Mouse (Mus musculus): Measurements from ENCODE around the gene Itga5.

DNA sequence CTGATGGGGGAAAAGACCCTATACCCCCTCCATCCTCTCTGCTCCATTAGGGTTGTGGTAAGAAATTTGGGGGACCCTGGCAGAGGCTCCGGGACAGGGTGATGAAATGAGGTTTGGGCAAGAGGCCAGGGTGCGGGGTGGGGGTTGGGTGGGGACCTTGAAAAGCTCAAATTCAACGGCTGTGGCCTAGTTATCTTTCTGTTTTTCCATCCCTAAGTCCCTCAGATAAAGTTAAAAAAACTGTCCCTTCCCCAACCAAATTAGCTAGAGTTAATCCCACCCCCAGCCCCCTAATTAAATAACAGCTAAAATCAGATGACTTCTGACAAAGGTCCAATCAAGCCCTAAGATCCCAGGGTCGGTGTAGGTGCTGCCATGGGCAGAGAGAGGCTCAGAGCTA, 1.8 kb downstream of the Itga5 start:
- TF ChIP-seq CTCF (IDR thresholded peaks at IDR 0.05; ENCODE audit: control insufficient read depth, insufficient read depth, insufficient read length), result no peak
- no peak for TF ChIP-seq USF1 (IDR thresholded peaks at IDR 0.05; ENCODE audit: low read depth)
- TF ChIP-seq CEBPB (IDR thresholded peaks at IDR 0.05; ENCODE audit: low read depth), result no peak
- TF ChIP-seq MYOD1 (IDR thresholded peaks at IDR 0.05; ENCODE audit: control insufficient read depth, insufficient read length, low read depth), result no peak
- TF ChIP-seq MYOG (IDR thresholded peaks at IDR 0.05; ENCODE audit: control insufficient read depth, extremely low read depth, insufficient read length), result no peak
- TF ChIP-seq MAX (IDR thresholded peaks at IDR 0.05), result no peak
